Mouse (Mus musculus) liver, embryonic 14.5 days (tissue): Measurements from ENCODE around the gene Tceanc2. TPM values are rescaled to one million over a fixed set of nuclear protein-coding genes. Genes with fewer than 3 reads are reported as not detected.

Source experiments
- ATAC-seq: fragments of 200-750 bp; cut with Nextera tagmentation; 2 replicates; pipeline ENCODE4 v1.8.0; 2017; ENCODE audit warnings: moderate number of reproducible peaks, mild to moderate bottlenecking, moderate library complexity; ENCODE audit not compliant: insufficient read depth
- DNase-seq, 3 experiments: peaks; one replicate each; pipeline ENCODE4 v3.0.0-alpha.2; 2012 to 2013; ENCODE audit warnings: low read depth in 3 of 3, low spot score in 3 of 3
- H3K27ac ChIP-seq: fragments of 300-500 bp; sonication (generic); 2 replicates; pipeline ENCODE4 v1.5.1; 2014; ENCODE audit warnings: moderate library complexity, mild to moderate bottlenecking, control low read depth, inconsistent platforms
- H3K27me3 ChIP-seq: fragments of 300-500 bp; sonication (generic); 2 replicates; pipeline ENCODE4 v1.6.1; 2014; ENCODE audit warnings: mild to moderate bottlenecking, low read length, moderate library complexity; ENCODE audit not compliant: control insufficient read depth, insufficient read depth
- H3K36me3 ChIP-seq: fragments of 300-500 bp; sonication (generic); replicated peaks from 2 replicates; pipeline ENCODE4 v1.6.1; 2014; ENCODE audit warnings: low read depth; ENCODE audit not compliant: control insufficient read depth, insufficient read depth
- H3K4me1 ChIP-seq, 2 experiments: fragments of 200-500 bp in 1 of 2; fragments of 300-500 bp in 1 of 2; sonication (generic) in 1 of 2; replicated peaks; 2 replicates each; pipeline ENCODE4 v1.6.1; 2012 to 2014; ENCODE audit warnings: antibody characterized with exemption in 1 of 2, inconsistent platforms in 1 of 2, low read length in 1 of 2; ENCODE audit not compliant: control insufficient read depth in 2 of 2, insufficient read depth in 2 of 2
- H3K4me2 ChIP-seq: fragments of 300-500 bp; sonication (generic); 2 replicates; pipeline ENCODE4 v1.6.1; 2014; ENCODE audit warnings: low read depth, mild to moderate bottlenecking, control low read depth, moderate library complexity
- H3K4me3 ChIP-seq, 2 experiments: fragments of 200-500 bp in 1 of 2; fragments of 300-500 bp in 1 of 2; sonication (generic) in 1 of 2; 2 replicates each; pipeline ENCODE4 v1.5.1; 2012 to 2014; ENCODE audit warnings: low read depth in 2 of 2, low read length in 2 of 2, mild to moderate bottlenecking in 2 of 2, control low read depth in 1 of 2, inconsistent platforms in 1 of 2, moderate library complexity in 1 of 2; ENCODE audit not compliant: insufficient read depth in 1 of 2
- H3K9ac ChIP-seq: fragments of 300-500 bp; sonication (generic); replicated peaks from 2 replicates; pipeline ENCODE4 v1.6.1; 2014; ENCODE audit warnings: mild to moderate bottlenecking, control low read depth, moderate library complexity
- H3K9me3 ChIP-seq: fragments of 300-500 bp; sonication (generic); 2 replicates; pipeline ENCODE4 v1.6.1; 2016; ENCODE audit warnings: low read length, mixed read lengths; ENCODE audit not compliant: control insufficient read depth
- CTCF ChIP-seq: IDR thresholded peaks from 2 replicates; pipeline ENCODE4 v1.5.1; 2016; ENCODE audit warnings: antibody characterized with exemption, low read depth, control low read depth
- EP300 ChIP-seq: IDR thresholded peaks from 2 replicates; pipeline ENCODE4 v1.6.1; 2016; ENCODE audit warnings: antibody characterized with exemption, low read depth
- WGBS: fragments of 180-500 bp; shearing (Covaris S2); extraction: QIAGEN DNeasy Blood & Tissue Kit; methylation state at CpG from one replicate; pipeline ENCODE4 v1.1.7; 2014; ENCODE audit not compliant: insufficient replicate concordance; 5-methylcytosine and 5-hydroxymethylcytosine counted together
- polyA plus RNA-seq, 2 experiments: library from polyadenylated mRNA; depleted of rRNA in 1 of 2; stranded (reverse) in 1 of 2; unstranded in 1 of 2; fragments of >200 nt; fragmentation: Nextera tagmentation in 1 of 2; extraction: Ambion mirVana in 1 of 2; gene quantifications; 2 replicates each; pipeline versions ENCODE4 v1.2.1 to v1.2.3; 2012 to 2014

The Tceanc2 gene
- polyA plus RNA-seq, 2 experiments = 5.5 to 24.2 TPM

DNA sequence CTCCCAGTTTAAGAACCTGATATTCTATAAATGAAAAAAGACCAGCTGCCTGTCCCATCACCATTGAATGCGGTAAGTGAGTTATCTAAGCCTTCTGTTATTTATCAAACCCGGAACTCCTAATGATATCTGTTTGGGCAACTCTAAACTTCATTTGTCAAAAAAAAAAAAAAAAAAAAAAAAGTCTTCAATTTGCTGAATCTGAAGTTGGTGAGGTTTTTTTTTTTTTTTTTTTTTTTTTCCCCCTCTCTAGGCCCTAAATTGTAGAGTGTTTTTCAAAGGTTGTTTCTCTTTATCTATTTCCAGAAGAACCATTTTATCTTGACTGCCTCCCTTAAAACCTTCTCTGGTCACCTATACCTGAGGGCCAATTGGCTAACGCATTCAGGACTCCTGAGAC lies 44.0 kb downstream of the Tceanc2 start:
- ATAC-seq (no peak), DNase-seq (no peak)
- WGBS = 64% methylated on average over 3 of the region's 3 CpGs
- Histone ChIP-seq H3K27ac (no peak overlapping the region), H3K4me1 (0 out of 4 replicates have a peak, but pooled peaks cover 0 to 1% of the 10 kb centered on the region in 2 experiments), H3K27me3 (no peaks in the 10 kb centered on the region), H3K4me2 (no peak overlapping the region), H3K9ac (no peak overlapping the region), H3K4me3 (no peak overlapping the region), H3K36me3 (no peaks in the 10 kb centered on the region; the same call in 1 of the 2 replicates), H3K9me3 (no peaks in the 10 kb centered on the region)
- TF ChIP-seq CTCF = no peak

DNA sequence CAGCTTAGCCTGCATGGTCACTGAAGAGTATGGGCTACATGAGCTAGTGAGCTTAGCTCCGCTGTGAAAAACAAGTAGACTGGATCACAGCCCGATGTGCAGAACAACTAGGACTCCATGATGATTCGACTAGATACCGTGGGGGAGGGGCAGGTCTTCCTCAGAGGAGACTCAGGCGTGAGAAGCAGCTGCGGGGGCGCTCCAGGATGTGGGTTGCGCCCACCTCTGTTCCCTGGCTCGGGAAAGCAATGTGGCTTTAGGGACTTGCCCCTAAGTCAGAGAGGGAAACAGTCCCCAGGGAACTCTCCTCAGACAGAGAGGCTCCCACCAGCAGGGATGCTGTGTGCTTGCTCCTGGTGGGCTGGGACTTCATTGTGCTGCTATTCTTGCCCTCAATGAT lies 48.4 kb downstream of the Tceanc2 start:
- H3K36me3 ChIP-seq = no peaks in the 10 kb centered on the region
- no peak overlapping the region for H3K9ac ChIP-seq
- no peak for TF ChIP-seq EP300
- TF ChIP-seq CTCF = no peak
- H3K4me3 ChIP-seq = no peak overlapping the region
- ATAC-seq (no peak), DNase-seq (no peak)
- H3K4me2 ChIP-seq = no peak overlapping the region
- peaks cover 0 to 1% of the 10 kb centered on the region in 2 experiments; a peak in 1 of 4 replicates for H3K4me1 ChIP-seq
- H3K27ac ChIP-seq = no peak overlapping the region
- WGBS = 26% methylated on average over 9 of the region's 9 CpGs
- H3K9me3 ChIP-seq = no peaks in the 10 kb centered on the region
- H3K27me3 ChIP-seq = no peaks in the 10 kb centered on the region

DNA sequence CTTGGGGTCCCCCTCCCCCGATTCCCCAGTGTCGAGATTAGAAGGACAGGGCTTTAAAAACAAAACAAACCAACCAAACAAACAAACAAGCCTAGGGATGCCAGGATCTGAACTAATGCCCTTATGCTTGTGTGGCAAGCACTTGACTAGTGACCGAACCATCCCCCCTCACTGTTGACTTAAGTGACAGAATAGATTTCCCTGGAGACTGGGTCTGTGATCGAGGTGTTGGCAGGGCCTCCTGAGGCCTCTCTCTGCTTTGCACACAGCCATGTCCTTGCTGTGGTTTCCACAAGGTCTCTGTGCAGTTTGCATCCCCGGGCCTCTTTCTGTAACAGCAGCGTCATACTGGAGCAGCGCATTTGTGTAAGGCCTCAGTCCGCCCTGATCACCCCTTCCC lies 49.5 kb downstream of the Tceanc2 start:
- H3K27ac ChIP-seq = no peak overlapping the region
- no peaks in the 10 kb centered on the region for H3K36me3 ChIP-seq
- no peaks in the 10 kb centered on the region for H3K9me3 ChIP-seq
- ATAC-seq = no peak
- WGBS = 62% methylated on average over 8 of the region's 8 CpGs
- no peak overlapping the region for H3K9ac ChIP-seq
- H3K4me1 ChIP-seq = no peaks in the 10 kb centered on the region; a peak in 1 of 4 replicates
- H3K4me3 ChIP-seq = no peak overlapping the region
- no peak overlapping the region for H3K4me2 ChIP-seq
- no peak for DNase-seq
- H3K27me3 ChIP-seq = no peaks in the 10 kb centered on the region
- TF ChIP-seq CTCF = no peak

DNA sequence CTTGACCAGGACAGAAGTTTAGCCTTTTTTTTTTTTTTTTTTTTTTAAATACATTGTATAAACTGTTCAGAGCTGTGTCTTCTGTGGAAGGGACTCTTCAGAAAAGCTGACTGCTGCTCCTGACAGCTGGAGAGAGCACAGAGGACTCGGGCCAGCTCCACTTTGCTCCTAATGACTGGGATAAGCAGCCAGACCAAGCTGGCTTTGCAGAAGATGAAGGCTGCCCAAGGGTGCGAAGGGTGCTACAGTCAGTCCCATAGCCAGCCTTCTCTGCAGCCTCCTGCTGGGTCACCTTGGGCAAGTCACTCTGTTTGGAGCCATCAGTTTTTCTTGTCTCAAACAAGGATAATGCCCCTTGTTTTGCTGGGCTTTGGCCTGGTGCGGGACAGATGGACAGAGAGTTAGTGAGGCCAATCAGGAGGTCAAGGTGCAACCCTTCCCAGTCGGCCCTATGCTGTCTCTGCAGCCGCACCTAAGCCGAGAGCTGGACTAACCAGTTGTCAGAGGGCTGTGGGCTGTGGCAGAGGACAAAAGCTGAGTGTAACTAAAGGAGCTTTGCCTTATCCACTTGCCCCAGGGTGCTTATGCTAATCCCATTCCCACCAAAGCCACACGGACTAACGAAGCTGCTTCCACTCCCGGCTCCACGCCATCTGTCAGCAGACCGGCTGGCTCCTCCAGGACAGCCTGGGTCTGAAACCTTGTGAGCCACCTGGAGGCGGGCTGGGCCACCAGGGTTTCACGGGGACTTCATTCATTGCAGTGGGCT lies 50.8 kb downstream of the Tceanc2 start:
- no peaks in the 10 kb centered on the region; a peak in 1 of 4 replicates for H3K4me1 ChIP-seq
- H3K4me3 ChIP-seq = no peak overlapping the region
- no peak overlapping the region for H3K27ac ChIP-seq
- ATAC-seq (no peak), DNase-seq (no peak)
- no peaks in the 10 kb centered on the region for H3K36me3 ChIP-seq
- H3K4me2 ChIP-seq = no peak overlapping the region
- WGBS = 67% methylated on average over 13 of the region's 13 CpGs
- H3K9me3 ChIP-seq = no peaks in the 10 kb centered on the region
- no peak overlapping the region for H3K9ac ChIP-seq
- H3K27me3 ChIP-seq = no peaks in the 10 kb centered on the region
- no peak for TF ChIP-seq CTCF
- no peak for TF ChIP-seq EP300

DNA sequence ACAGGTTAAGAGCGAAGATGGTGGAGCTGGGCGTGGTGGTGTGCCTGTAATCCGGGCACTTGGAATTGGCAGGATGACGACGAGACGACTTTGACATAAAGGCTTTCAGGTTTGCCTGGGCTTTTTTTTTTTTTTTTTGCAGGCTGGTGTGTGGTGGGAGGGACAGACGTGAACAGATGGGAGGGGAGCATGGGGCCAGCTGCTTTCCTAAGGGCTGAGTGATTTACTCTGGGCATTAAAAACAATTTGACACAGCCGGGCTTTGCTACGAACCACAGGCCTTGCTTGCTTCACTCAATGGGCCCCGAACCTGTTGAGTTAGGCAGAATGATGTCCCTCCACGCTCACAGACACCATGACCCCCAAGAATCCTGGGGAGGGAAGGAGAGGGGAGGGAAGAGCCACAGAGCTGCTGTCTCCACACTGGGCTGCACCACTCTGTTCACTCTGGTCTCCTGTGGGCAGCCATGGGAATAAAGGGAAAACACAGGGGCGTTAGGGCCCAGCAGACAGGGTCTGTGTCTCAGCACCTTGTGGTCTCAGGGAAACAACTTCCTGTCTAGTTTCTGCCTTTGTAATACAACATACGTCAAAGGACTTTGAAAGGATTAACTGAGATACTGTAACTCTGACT lies 51.9 kb downstream of the Tceanc2 start:
- Histone ChIP-seq H3K9me3 (no peaks in the 10 kb centered on the region), H3K9ac (no peak overlapping the region), H3K4me2 (no peak overlapping the region), H3K4me3 (no peak overlapping the region), H3K27me3 (no peaks in the 10 kb centered on the region), H3K4me1 (peaks cover 0 to 3% of the 10 kb centered on the region in 2 experiments; a peak in 2 of 4 replicates), H3K36me3 (no peaks in the 10 kb centered on the region), H3K27ac (no peak overlapping the region)
- WGBS = 65% methylated on average over 13 of the region's 13 CpGs
- TF ChIP-seq CTCF = no peak
- no peak for TF ChIP-seq EP300
- DNase-seq (no peak), ATAC-seq (no peak)
